Mouse (Mus musculus) E14TG2a.4 (cell line): ENCODE measurements around the gene Sdk2.

Experiments
- CTCF ChIP-seq: conservative IDR thresholded peaks from 2 replicates; pipeline ENCODE4 v1.5.1; 2014; ENCODE audit warnings: low read length
- NANOG ChIP-seq: IDR thresholded peaks from 2 replicates; pipeline ENCODE4 v1.6.1; 2014; ENCODE audit warnings: borderline replicate concordance, low read length, mixed read lengths
- POU5F1 ChIP-seq: IDR thresholded peaks from 2 replicates; pipeline ENCODE4 v1.6.1; 2014; ENCODE audit warnings: low read length, borderline replicate concordance

GRCm38 (mm10) chr11:113888156-113888750 is 178.6 kb downstream of the Sdk2 start:
- no peak for TF ChIP-seq CTCF
- no peak for TF ChIP-seq NANOG
- TF ChIP-seq POU5F1, result no peak
